17 mouse cellular contexts compared by ENCODE assay signal in the genomic region with DNA sequence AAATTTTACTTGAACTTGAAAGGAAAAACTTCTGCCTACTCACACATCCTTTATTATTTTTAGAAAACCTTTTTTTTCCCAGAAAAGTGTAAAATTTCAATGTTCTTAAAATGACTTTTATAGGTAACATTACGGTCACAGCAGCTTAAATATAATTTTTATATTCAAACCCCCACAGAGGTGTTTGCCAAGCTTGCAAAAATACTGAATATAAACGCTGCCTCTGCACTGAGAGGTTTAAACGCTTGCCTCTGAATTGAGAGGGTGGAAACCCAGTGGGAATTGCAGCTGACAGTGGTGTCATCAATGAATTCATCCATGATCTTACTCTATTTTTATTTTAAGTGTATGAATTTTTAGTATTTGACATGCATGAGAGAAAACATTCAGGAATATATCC.
"Had no signal": no experiment of that assay in that cellular context is flagged by ENCODE, and none has a peak within 500 bp of the region (broad histone marks: within the 10 kb centered on the region; RNA-seq: fewer than 3 reads in every experiment).

No protein-coding gene starts in this region.

- H3K4me2 ChIP-seq: lung, embryonic 14.5 days; midbrain, embryonic 12.5 days; neural tube, embryonic 13.5 days; neural tube, embryonic 15.5 days had no signal

- H3K27me3 ChIP-seq: midbrain, embryonic 12.5 days; neural tube, embryonic 13.5 days; neural tube, embryonic 15.5 days had no signal

- DNase-seq: lung, adult 18-20 months; lung, embryonic 14.5 days; lung, postnatal 10 days; lung, postnatal 4 days; midbrain, embryonic 14.5 days; retina, postnatal 1 day; right cerebral cortex, postnatal 14 days; spleen, adult 18-20 months; thymus, adult 2 months; thymus, postnatal 25 days; thymus, postnatal 4 days had no signal

- H3K36me3 ChIP-seq: midbrain, embryonic 10.5 days; midbrain, embryonic 12.5 days; neural tube, embryonic 13.5 days; neural tube, embryonic 15.5 days had no signal

- H3K27ac ChIP-seq: midbrain, embryonic 10.5 days; midbrain, embryonic 12.5 days; neural tube, embryonic 13.5 days; neural tube, embryonic 15.5 days had no signal

- H3K9me3 ChIP-seq: midbrain, embryonic 10.5 days; midbrain, embryonic 12.5 days; neural tube, embryonic 13.5 days; neural tube, embryonic 15.5 days had no signal

- H3K4me3 ChIP-seq: midbrain, embryonic 10.5 days; midbrain, embryonic 12.5 days; myocyte; neural tube, embryonic 13.5 days; neural tube, embryonic 15.5 days had no signal

- H3K9ac ChIP-seq: lung, embryonic 14.5 days; midbrain, embryonic 12.5 days; neural tube, embryonic 13.5 days; neural tube, embryonic 15.5 days had no signal

- H3K4me1 ChIP-seq: midbrain, embryonic 10.5 days; midbrain, embryonic 12.5 days; neural tube, embryonic 13.5 days; neural tube, embryonic 15.5 days had no signal

- ATAC-seq: midbrain, embryonic 16.5 days had no signal
